Comparison of ENCODE assay signal across 15 mouse cellular contexts in genomic region chr8:6012206-6012605, GRCm38 (mm10).
DNase-seq lines count a peak whose midpoint lies in the region; ATAC-seq and TF ChIP-seq lines count a peak whose summit lies in the region.
"Had no signal": no experiment of that assay in that cellular context is flagged by ENCODE, and none has a peak within 500 bp of the region (broad histone marks: within the 10 kb centered on the region; RNA-seq: fewer than 3 reads in every experiment).

No protein-coding gene starts in this region.

- no peak overlapping the region for H3K9ac ChIP-seq in lung, embryonic 15.5 days
- H3K9ac ChIP-seq: hindbrain, embryonic 12.5 days; liver, embryonic 15.5 days; midbrain, embryonic 12.5 days had no signal

- H3K27ac ChIP-seq in lung, embryonic 15.5 days, result peak overlapping the region; percentile 37; the same call in 1 of the 2 replicates
- H3K27ac ChIP-seq in thymus, adult 2 months (ENCODE audit: control insufficient read depth, insufficient read depth, low read length), result no peak overlapping the region
- H3K27ac ChIP-seq: hindbrain, embryonic 12.5 days; liver, embryonic 15.5 days; midbrain, embryonic 12.5 days had no signal

- H3K36me3 ChIP-seq in lung, embryonic 15.5 days, result no peaks in the 10 kb centered on the region
- no peaks in the 10 kb centered on the region for H3K36me3 ChIP-seq in thymus, adult 2 months (ENCODE audit: control insufficient read depth, insufficient read depth, low read length)
- H3K36me3 ChIP-seq: hindbrain, embryonic 12.5 days; liver, embryonic 15.5 days; midbrain, embryonic 12.5 days had no signal

- 41% methylated on average over 2 of the region's 2 CpGs for WGBS in lung, embryonic 15.5 days
- WGBS in thymus, adult 2 months, result 82% methylated on average over 2 of the region's 2 CpGs

- H3K4me2 ChIP-seq in lung, embryonic 15.5 days, result no peak overlapping the region
- H3K4me2 ChIP-seq: hindbrain, embryonic 12.5 days; liver, embryonic 15.5 days; midbrain, embryonic 12.5 days had no signal

- H3K27me3 ChIP-seq in lung, embryonic 15.5 days, result no peaks in the 10 kb centered on the region
- H3K27me3 ChIP-seq in thymus, adult 2 months (ENCODE audit: control insufficient read depth, insufficient read depth, low read length), result no peaks in the 10 kb centered on the region
- H3K27me3 ChIP-seq: hindbrain, embryonic 12.5 days; liver, embryonic 15.5 days; midbrain, embryonic 12.5 days; Patski had no signal

- DNase-seq in cerebellum, postnatal 10 days, result peak; percentile 16 to 36
- DNase-seq in cerebellum, adult 11 months, result no peak
- no peak for DNase-seq in lung, postnatal 10 days
- DNase-seq in layer of hippocampus, adult 9-11 months, result peak; percentile 76
- peak; percentile 30 to 38 for DNase-seq in right cerebral cortex, adult 2 months (ENCODE audit: low spot score in 2 of 2)
- DNase-seq in thymus, postnatal 0 days (ENCODE audit: low spot score), result no peak
- DNase-seq in thymus, adult 2 months, result no peak
- DNase-seq: gastrocnemius, postnatal 14 days; kidney, adult 9 months; thymus, postnatal 14 days had no signal

- H3K4me1 ChIP-seq in lung, embryonic 15.5 days, result 0 out of 2 replicates have a peak, but pooled peaks cover 3% of the 10 kb centered on the region
- H3K4me1 ChIP-seq in thymus, adult 2 months (replicated peaks; ENCODE audit: control insufficient read depth, insufficient read depth, low read length), result no peaks in the 10 kb centered on the region
- H3K4me1 ChIP-seq: hindbrain, embryonic 12.5 days; liver, embryonic 15.5 days; midbrain, embryonic 12.5 days had no signal

- no peaks in the 10 kb centered on the region for H3K9me3 ChIP-seq in lung, embryonic 15.5 days
- H3K9me3 ChIP-seq: hindbrain, embryonic 12.5 days; liver, embryonic 15.5 days; midbrain, embryonic 12.5 days had no signal

- no peak overlapping the region for H3K4me3 ChIP-seq in lung, embryonic 15.5 days
- no peak overlapping the region for H3K4me3 ChIP-seq in thymus, adult 2 months (ENCODE audit: control insufficient read depth, insufficient read depth, low read length)
- H3K4me3 ChIP-seq: hindbrain, embryonic 12.5 days; liver, embryonic 15.5 days; midbrain, embryonic 12.5 days had no signal

- no peak for TF ChIP-seq CTCF in thymus, adult 2 months (IDR thresholded peaks at IDR 0.05; ENCODE audit: borderline replicate concordance, control insufficient read depth, extremely low read depth, insufficient read depth, low read length, poor library complexity)

- no peak for TF ChIP-seq POLR2A in thymus, adult 2 months (IDR thresholded peaks at IDR 0.05; ENCODE audit: control insufficient read depth, extremely low read depth, insufficient read depth, low read length, poor library complexity)

- peak; percentile 39; the same call in 1 of the 2 replicates for ATAC-seq in lung, embryonic 15.5 days (ENCODE audit: borderline replicate concordance, extremely low read depth, low FRiP score, low TSS enrichment)
- ATAC-seq: Patski had no signal

Comparison
In these comparisons a context has a peak if more than half of its experiments do, and no peak if none do; other contexts are left out.
1. DNase-seq: peak in cerebellum, postnatal 10 days (2 of 2), layer of hippocampus, adult 9-11 months (single experiment) and right cerebral cortex, adult 2 months (2 of 2); none in cerebellum, adult 11 months (single experiment), lung, postnatal 10 days (single experiment), thymus, postnatal 0 days (single experiment) and thymus, adult 2 months (single experiment).